Mouse (Mus musculus) adrenal gland (tissue): ENCODE results near the gene Gm17324.
"Not testable (repeated sequence)": the region's sequence is repeated elsewhere in the genome, so short reads cannot be mapped to it uniquely, and the experiment has no call there.

ENCODE experiments used
- intact Hi-C: fragments of 180-260 bp; cut with DNase I; formaldehyde crosslinking; loops from one replicate; pipeline ENCODE4 v1.15.1; 2025
- long read RNA-seq, 2 experiments: library from polyadenylated mRNA; unstranded; transcript quantifications; one replicate each; pipeline ENCODE4 v2.0.0; 2020; ENCODE audit warnings: borderline replicate concordance in 1 of 2; ENCODE audit not compliant: insufficient replicate concordance in 1 of 2

Gm17324 gene
- long read RNA-seq, experiment 1, partial matches to known transcripts, result 0 of 1 reads
- long read RNA-seq, experiment 1, other reads (novel, unspliced or antisense), result 0 of 1 reads
- long read RNA-seq, experiment 2, result 0 reads

DNA sequence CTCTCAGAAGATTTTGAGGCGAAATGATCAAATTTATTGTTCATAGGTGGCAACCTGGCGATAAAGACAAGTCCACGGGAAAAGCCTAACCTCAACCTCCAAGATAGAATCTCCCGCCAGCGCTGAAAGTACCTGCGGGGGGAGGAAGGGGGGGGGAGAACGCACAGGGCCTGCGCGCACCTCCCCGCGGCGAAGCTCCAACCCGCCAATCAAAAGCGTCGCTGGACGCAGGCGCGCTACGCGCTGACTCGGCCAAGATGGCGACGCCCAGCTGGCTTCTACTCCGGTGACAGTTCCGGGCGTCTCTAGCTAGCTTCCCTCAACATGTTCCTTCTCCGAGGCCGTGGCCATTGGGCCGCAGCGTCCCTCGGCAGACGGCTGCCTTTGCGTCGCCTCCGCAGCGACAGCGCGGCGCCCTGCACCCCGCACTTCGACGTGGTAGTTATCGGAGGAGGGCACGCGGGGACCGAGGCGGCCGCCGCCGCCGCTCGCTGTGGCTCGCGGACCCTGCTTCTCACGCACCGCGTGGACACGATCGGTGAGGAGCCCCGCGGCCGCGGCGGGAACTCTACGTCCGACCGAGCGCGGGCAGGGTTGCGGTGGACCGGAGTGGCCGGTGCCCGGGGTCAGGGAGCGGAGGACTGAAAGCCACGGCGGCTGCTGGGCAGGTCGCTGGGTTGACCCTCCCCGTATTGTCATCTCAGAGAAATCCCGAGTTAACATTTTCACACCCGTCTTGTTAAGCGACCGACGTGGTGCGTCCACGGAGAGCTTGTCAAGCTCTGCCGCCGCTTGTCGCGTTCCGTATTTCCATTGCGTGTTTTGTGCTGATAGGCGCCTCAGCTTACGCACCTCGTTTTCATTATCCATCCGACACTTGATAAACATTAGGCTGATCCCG is at the start of gene Gm17324, which contains the start of gene Mto1:
TSS of gene Gm17324 (minus strand) at position 814 of the 901 bp plus-strand sequence.
TSS of gene Mto1 (plus strand) at position 236 of the 901 bp plus-strand sequence.
- intact Hi-C loops, result no loop called here

DNA sequence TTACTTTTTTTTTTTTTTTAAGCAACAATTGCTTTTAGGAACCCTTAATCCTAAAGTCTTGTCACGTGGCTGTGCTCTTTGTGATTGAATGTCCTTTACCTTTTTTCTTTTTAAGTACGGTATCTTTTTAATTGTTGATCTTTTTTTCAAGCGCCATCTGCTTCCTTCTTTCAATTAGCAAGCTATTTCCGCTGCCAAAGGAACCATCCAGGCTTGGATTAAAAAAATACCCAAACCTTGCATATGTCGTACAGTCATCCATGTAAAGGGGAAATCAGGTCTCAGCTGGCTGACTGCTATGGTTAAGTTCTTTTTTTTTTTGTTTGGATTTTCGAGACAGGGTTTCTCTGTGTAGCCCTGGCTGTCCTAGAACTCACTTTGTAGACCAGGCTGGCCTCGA is 44.6 kb upstream of the Gm17324 start:
- intact Hi-C loops, result no loop called here

- intact Hi-C loops, result no loop called here
These were observed 43.7 kb upstream of the Gm17324 start for GRCm38 (mm10) chr9:78492254-78492653.

- intact Hi-C loops, result no loop called here
These were observed 42.6 kb upstream of the Gm17324 start for GRCm38 (mm10) chr9:78491169-78491568.

- intact Hi-C loops, result no loop called here
These were observed 40.4 kb upstream of the Gm17324 start, which contains the start of gene Eef1a1 for GRCm38 (mm10) chr9:78488890-78489420. TSS of gene Eef1a1 (minus strand) at chr9:78489151.

- intact Hi-C loops, result not testable (repeated sequence)
These were observed 39.4 kb upstream of the Gm17324 start for GRCm38 (mm10) chr9:78488021-78488420.

DNA sequence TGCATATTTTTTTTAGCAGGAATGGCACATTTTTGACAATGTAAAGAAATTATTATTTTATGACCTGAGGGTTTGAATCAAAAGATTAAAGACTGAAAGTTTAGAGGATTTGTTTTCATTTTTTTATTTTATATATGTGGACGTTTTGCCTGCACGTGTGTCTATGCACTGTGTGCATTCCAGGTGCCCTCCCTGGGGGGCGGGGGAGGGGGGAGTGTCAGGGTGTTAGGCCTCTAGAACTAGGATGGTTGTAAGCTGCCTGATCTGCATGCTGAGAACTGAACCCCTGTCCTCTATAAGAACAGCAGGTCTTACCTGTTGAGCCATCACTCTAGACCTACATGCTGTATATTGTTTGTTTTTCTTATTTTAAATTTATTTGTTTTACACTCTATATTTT is 36.1 kb upstream of the Gm17324 start:
- intact Hi-C loops, result no loop called here

DNA sequence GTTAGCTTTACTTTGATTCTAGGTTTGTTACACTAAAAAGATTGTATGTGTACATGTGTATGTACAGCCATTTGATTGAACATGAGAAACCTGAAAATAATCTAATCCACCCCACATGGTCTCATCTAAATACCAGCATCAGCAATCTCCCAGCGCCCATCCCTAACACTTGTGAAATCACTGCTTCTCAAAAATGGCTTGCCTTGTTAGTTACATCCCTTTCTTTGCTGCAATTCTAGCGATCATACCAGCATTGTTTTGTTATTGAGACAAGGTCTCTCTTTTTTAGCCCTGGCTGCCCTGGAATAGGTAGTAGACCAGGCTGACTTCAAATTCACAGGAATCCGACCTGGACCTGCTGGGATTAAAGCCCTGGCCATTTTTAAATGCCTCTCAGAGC is 33.8 kb upstream of the Gm17324 start:
- intact Hi-C loops, result no loop called here

DNA sequence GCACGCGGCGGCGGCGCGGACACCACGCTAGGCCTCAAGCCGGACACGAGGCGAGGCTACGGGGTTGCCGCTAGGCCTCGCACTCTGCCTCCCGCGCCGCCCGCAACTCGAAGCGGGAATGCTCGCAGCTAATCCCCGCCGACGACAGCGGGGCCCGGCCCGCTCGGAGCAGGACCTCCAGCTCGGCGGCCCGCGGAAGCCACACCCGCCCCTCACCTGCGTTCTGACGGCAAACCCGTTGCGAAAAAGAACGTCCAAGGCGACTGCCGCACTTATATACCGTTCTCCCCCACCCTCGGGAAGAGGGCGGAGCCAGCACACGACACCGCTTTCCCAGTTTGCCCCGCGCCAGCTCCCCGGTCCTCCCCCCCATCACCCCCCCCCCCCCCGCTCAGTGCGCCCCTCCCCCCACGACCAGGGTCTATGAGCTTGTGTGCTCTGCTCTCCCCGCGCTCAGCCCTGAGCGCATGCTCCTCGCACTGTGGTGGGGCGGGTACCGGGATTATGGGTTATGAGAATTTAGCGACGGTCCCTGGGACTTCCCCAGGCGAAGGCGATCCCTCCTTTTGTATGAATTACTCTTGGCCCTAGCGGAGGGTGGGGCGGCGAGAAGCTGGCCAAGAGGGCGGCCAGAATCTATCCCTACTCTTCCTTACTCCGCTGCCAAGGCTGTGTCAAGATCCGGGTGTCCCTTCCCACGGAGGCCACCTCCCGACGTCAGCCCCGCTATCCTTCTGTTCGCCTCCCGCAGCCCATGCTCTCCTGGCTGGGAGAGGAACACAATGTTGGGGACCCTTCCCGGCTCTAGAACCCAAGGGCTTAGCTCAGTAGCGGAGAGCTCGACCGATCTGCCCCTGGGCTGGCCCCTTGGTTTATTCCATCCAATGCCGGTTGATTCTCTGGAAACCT is 33.1 kb upstream of the Gm17324 start:
- intact Hi-C loops, result loop anchor here (2.0 kb wide), 1 partner anchor 45 kb away; no protein-coding TSS in a partner anchor

GRCm38 (mm10) chr9:78480706-78481358 is 32.2 kb upstream of the Gm17324 start:
- intact Hi-C loops, result loop anchor here (2.0 kb wide), 1 partner anchor 46 kb away; no protein-coding TSS in a partner anchor

GRCm38 (mm10) chr9:78480227-78480626 is 31.6 kb upstream of the Gm17324 start:
- intact Hi-C loops, result loop anchor here (2.0 kb wide), 1 partner anchor 47 kb away; no protein-coding TSS in a partner anchor

GRCm38 (mm10) chr9:78479308-78479707 is 30.7 kb upstream of the Gm17324 start:
- intact Hi-C loops, result not testable (repeated sequence)

DNA sequence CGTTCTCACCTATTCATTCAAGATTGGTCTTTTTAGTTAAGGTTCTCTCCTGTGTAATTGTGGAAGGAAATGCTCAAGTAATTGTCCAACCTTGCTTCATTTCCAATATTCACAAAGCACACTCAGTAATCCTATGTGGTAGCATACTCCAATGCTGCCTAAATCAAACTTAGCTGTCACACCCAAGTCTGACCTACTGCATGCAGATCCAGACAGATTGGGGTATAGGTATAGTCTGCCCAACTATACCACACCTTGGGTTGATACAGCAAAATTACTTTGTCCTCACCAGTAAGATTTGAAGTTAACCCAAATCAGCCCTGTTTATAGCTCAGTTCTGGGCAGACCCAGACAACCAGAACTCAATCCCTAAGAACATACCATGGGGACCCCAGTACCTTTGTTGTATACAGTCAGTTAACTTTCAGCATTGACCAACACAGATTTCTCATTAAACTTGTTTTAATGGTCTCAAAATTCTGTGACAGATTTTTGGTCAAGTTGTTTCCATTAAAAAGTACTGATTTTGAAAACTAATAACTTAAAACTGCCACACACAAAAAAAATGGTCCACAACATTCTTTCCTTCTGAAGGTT is 29.5 kb upstream of the Gm17324 start:
- intact Hi-C loops, result not testable (repeated sequence)

- intact Hi-C loops, result no loop called here
These were observed 28.5 kb upstream of the Gm17324 start for GRCm38 (mm10) chr9:78477021-78477551.

- intact Hi-C loops, result no loop called here
These were observed 28.0 kb upstream of the Gm17324 start for GRCm38 (mm10) chr9:78476531-78477020.

- intact Hi-C loops, result no loop called here
These were observed 27.3 kb upstream of the Gm17324 start for GRCm38 (mm10) chr9:78475873-78476272.

GRCm38 (mm10) chr9:78475383-78475780 is 26.8 kb upstream of the Gm17324 start:
- intact Hi-C loops, result no loop called here

GRCm38 (mm10) chr9:78474771-78475382 is 26.3 kb upstream of the Gm17324 start:
- intact Hi-C loops, result loop anchor here (5.0 kb wide), 1 partner anchor 77 kb away; no protein-coding TSS in a partner anchor

DNA sequence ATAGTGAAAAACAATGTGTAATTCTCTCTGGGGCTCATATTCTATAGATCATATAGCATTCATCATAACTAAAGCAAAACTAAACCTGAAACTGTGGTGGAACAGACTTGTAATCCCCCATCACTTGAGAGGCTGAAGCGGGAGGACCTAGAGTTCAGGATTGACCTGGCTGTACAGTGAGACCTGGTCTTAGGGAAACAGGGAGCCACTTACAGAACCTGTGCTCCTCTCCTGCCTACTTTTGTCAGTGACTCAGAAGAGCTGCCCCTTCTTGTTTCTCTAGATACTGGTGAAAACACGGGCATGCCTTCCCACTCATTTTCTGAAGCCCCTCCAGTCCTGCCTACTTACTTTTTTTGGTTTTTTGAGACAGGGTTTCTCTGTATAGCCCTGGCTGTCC is 25.7 kb upstream of the Gm17324 start:
- intact Hi-C loops, result loop anchor here (5.0 kb wide), 1 partner anchor 78 kb away; no protein-coding TSS in a partner anchor
